Mouse (Mus musculus) neural tube, embryonic 15.5 days (tissue): ENCODE measurements around the gene Mup10. TPM values are rescaled to one million over a fixed set of nuclear protein-coding genes. Genes with fewer than 3 reads are reported as not detected.
"Not testable (repeated sequence)": the region's sequence is repeated elsewhere in the genome, so short reads cannot be mapped to it uniquely, and the experiment has no call there.

Experiments used
- ATAC-seq: fragments of 200-750 bp; cut with Nextera tagmentation; 2 replicates; pipeline ENCODE4 v1.8.0; 2017; ENCODE audit warnings: mild to moderate bottlenecking, moderate TSS enrichment, moderate library complexity; ENCODE audit not compliant: low FRiP score
- H3K27ac ChIP-seq: fragments of 300-500 bp; sonication (generic); replicated peaks from 2 replicates; pipeline ENCODE4 v1.5.1; 2015; ENCODE audit warnings: mild to moderate bottlenecking, inconsistent platforms
- H3K27me3 ChIP-seq: fragments of 300-500 bp; sonication (generic); replicated peaks from 2 replicates; pipeline ENCODE4 v1.6.1; 2015; ENCODE audit warnings: inconsistent platforms
- H3K36me3 ChIP-seq: fragments of 300-500 bp; sonication (generic); 2 replicates; pipeline ENCODE4 v1.6.1; 2015; ENCODE audit warnings: inconsistent platforms
- H3K4me1 ChIP-seq: fragments of 300-500 bp; sonication (generic); 2 replicates; pipeline ENCODE4 v1.6.1; 2015; ENCODE audit warnings: inconsistent platforms
- H3K4me2 ChIP-seq: fragments of 300-500 bp; sonication (generic); 2 replicates; pipeline ENCODE4 v1.6.1; 2015; ENCODE audit warnings: inconsistent platforms, mild to moderate bottlenecking, moderate library complexity
- H3K4me3 ChIP-seq: fragments of 300-500 bp; sonication (generic); replicated peaks from 2 replicates; pipeline ENCODE4 v1.5.1; 2015; ENCODE audit warnings: mild to moderate bottlenecking, inconsistent platforms
- H3K9ac ChIP-seq: fragments of 300-500 bp; sonication (generic); replicated peaks from 2 replicates; pipeline ENCODE4 v1.6.1; 2015; ENCODE audit warnings: mild to moderate bottlenecking, inconsistent platforms
- H3K9me3 ChIP-seq: fragments of 300-500 bp; sonication (generic); replicated peaks from 2 replicates; pipeline ENCODE4 v1.6.1; 2016; ENCODE audit warnings: inconsistent platforms
- WGBS: fragments of 180-500 bp; shearing (Covaris S2); methylation state at CpG from one replicate; pipeline ENCODE4 v1.1.7; 2015; ENCODE audit warnings: mixed read lengths; 5-methylcytosine and 5-hydroxymethylcytosine counted together
- polyA plus RNA-seq: library from polyadenylated mRNA; unstranded; fragments of >200 nt; fragmentation: Nextera tagmentation; extraction: Ambion mirVana; gene quantifications from 2 replicates; pipeline ENCODE4 v1.2.1, GENCODE M21; 2015

Gene Mup10
- polyA plus RNA-seq = not detected in 2 replicates

DNA sequence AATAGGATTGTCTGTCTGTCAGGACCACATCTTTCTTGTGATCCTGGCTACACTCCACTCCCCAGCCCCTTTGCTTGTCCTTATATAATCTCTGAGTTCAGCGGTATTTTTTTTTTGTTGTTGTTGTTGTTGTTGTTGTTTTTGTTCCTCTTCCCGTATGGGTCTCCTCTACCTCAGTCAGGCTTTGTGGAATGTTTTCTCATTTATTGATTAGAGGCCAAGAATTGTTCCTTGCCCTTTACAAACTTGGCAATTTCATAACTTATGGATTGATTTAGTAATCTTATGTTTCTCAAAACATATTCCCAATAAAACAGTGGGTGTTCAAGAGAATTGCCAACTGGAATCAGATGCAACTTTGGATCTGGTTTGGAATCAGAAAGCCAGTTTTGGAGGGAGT lies at the start of gene Mup10:
Mup10 (minus strand) TSS at position 101 of the 400 bp plus-strand sequence.
- H3K4me1 ChIP-seq, H3K27ac ChIP-seq, H3K36me3 ChIP-seq, H3K9ac ChIP-seq, H3K4me3 ChIP-seq, H3K27me3 ChIP-seq, ATAC-seq, H3K9me3 ChIP-seq, H3K4me2 ChIP-seq: not testable (repeated sequence)
- WGBS = 86% methylated on average over 2 of the region's 2 CpGs

Other genes starting within 250 kb of the Mup10 start
- 0.38 TPM in 1 of 2 replicates, not detected in the other for gene Mup9, start 160.2 kb downstream of the Mup10 start, polyA plus RNA-seq
- gene Mup1, start 80.2 kb downstream of the Mup10 start, polyA plus RNA-seq = not detected in 2 replicates
- 0.33 TPM in 1 of 2 replicates, not detected in the other for gene Mup11, start 80.2 kb upstream of the Mup10 start, polyA plus RNA-seq
- gene Mup12, start 159.1 kb upstream of the Mup10 start, polyA plus RNA-seq = not detected in 2 replicates
- not detected in 2 replicates for gene Mup22, start 239.3 kb upstream of the Mup10 start, polyA plus RNA-seq